Mouse (Mus musculus): ENCODE results near the gene Sirpb1b. TPM values are rescaled to one million over a fixed set of nuclear protein-coding genes. Genes with fewer than 3 reads are reported as not detected.
"Not testable (repeated sequence)": the region's sequence is repeated elsewhere in the genome, so short reads cannot be mapped to it uniquely, and the experiment has no call there.

The Sirpb1b gene
- total and polyA plus RNA-seq, 3 experiments: not detected

DNA sequence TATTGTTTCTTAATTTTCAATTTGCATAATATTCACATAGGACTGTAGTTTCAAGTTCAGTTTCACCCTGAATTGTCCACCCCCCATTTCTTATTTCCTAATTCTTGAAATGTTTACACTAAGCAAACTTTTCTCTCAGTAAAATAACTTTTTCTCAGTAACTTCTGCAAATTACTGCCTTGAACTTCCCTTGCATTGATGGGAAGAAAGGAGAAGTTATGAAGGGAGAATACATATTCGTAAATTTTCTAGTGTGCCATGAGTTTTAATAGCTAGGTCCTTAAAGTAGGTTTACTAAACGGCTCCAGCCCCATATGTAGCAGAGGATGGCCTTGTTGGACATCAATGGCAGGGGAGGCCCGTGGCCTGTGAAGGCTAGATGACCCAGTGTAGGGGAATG is 104.7 kb downstream of the Sirpb1b start:
- H3K27ac ChIP-seq (ENCODE audit: insufficient read depth, low read depth); DNase-seq (ENCODE audit: extremely low read depth); H3K4me1 ChIP-seq (ENCODE audit: control insufficient read depth in 1 of 2, insufficient read depth in 2 of 2); H3K79me2 ChIP-seq (replicated peaks; ENCODE audit: control insufficient read depth, extremely low read depth, insufficient read depth, poor library complexity, severe bottlenecking); H3K9me3 ChIP-seq (replicated peaks; ENCODE audit: low read length); H3K4me2 ChIP-seq (ENCODE audit: insufficient read depth, low read depth, poor library complexity, severe bottlenecking); H3K27me3 ChIP-seq (replicated peaks); in situ Hi-C loops (cut with MboI; ENCODE audit: low pct_ligation_motif_present, low pct_unique_long_range_greater_than_20kb, low sequenced_read_pairs); H3K4me3 ChIP-seq (replicated peaks in 1 of 3; ENCODE audit: low read depth in 2 of 3, low read length in 2 of 3, poor library complexity in 1 of 3); H3K9ac ChIP-seq (ENCODE audit: insufficient read depth, low read depth); H3K36me3 ChIP-seq (replicated peaks in 1 of 2; ENCODE audit: control insufficient read depth in 1 of 2, insufficient read depth in 1 of 2, low read length in 1 of 2); dilution Hi-C loops (cut with MboI; ENCODE audit: extremely low pct_ligation_motif_present, extremely low pct_unique_long_range_greater_than_20kb, low sequenced_read_pairs): not testable (repeated sequence)

Other genes with a start within 250 kb of the Sirpb1b start
- gene Gm9733, start 242.8 kb downstream of the Sirpb1b start, total RNA-seq (2012; rRNA removed): not detected in 2 replicates
- not detected in 2 replicates for gene Gm9733, start 242.8 kb downstream of the Sirpb1b start, total RNA-seq (2014; rRNA removed)
- gene Gm9733, start 242.8 kb downstream of the Sirpb1b start, polyA plus RNA-seq (2012; ENCODE audit: insufficient read length, low read depth): not detected in 2 replicates
- not detected in 2 replicates for gene Sirpb1a, start 148.5 kb downstream of the Sirpb1b start, total RNA-seq (2012; rRNA removed)
- not detected in 2 replicates for gene Sirpb1a, start 148.5 kb downstream of the Sirpb1b start, total RNA-seq (2014; rRNA removed)
- gene Sirpb1a, start 148.5 kb downstream of the Sirpb1b start, polyA plus RNA-seq (2012; ENCODE audit: insufficient read length, low read depth): not detected in 2 replicates

Measured in CH12.LX (cell line).